Mouse (Mus musculus) right cerebral cortex, adult 18-20 months (tissue): Measurements from ENCODE around the gene Rchy1.
"Not testable (repeated sequence)": the region's sequence is repeated elsewhere in the genome, so short reads cannot be mapped to it uniquely, and the experiment has no call there.

Experiments
- DNase-seq: peaks from one replicate; pipeline ENCODE4 v3.0.0; 2022; ENCODE audit warnings: mixed read lengths

The Rchy1 gene

DNA sequence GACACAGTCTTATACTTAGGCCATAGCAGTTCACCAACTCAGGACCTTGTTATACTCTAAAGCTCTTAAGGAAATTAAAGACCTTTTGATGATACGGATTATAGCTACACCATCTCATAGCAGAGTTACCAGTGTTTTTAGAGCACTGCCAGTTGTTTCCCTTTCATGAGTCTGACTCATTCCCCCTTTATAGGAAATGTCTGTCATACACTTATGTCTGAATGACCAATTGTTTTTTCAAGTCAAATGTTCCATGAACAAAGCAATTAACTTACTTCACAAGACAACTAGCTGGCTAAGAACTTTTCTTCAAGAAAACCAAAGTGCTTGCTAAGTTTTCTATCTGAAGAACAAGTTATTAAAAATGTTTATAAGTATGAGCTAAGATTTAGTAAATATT, 2.9 kb downstream of the Rchy1 start:
- no peak for DNase-seq

DNA sequence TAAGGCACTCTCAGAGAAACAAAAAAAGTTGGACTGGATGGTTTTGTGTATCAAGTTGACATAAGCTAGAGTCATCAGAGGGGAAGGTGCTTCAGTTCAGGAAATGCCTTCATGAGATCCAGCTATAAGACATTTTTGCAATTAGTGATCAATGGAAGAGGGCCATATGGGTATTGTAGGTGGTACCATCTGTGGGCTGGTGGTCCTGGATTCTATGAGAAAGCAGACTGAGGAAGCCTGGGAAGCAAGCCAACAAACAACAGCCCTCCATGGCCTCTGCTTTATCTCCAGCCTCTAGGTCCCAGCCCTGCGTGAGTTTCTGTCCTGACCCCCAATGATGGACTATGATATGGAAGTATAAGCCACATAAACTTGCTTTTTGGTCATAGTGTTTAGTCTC, 3.8 kb downstream of the Rchy1 start:
- DNase-seq, result no peak

DNA sequence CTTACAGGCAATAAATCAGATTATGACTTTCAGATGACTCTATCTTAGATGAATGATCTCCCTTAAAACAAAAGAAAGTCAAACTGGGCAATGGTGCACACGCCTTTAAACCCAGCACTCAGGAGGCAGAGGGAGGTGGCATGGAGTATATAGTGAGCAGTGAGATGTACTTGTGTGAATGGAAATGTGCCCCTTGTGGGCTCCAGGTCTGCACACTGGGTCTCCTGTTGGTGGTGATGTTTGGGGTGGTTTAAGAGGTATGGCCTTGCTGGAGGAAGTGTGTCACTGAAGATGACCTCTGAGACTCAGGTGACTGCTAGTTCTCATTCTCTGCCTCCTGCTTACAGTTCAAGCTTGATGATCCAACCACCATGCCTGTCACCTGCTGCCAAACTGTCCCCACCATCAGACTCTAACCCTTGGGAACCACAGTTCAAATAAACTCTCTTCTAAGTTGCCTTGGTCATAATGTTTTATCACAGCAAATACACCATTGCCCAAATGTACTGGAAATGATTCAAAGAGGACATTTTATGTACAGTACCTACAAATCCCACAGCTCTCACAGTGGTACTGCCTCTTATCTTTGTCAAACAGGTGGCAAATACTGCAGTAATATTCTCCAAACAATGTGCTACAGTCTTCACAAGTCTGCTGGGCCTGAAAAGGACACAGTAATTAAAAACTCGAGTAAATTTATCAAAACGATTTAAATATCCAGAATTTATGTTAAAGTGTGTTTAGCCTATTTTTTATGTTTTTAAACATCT, 5.7 kb downstream of the Rchy1 start:
- no peak for DNase-seq

DNA sequence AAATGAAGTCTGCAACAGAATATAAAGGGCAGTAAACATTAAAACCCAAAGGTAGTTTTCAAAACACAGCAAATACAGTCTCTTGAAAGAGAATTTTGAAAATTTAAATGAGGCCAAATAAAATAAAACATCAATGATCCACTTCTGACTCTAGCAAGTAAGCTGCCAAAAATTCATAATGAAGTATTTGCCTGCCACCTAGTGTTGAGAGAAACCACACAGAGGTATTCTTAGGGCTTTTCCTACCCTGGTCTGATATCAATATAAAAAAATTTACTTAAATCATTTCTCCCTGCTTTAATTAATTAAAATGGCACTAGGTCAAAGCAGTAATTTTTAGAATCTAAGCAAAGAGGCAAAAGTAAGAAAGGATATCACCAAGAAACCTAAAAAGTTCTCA, 11.5 kb downstream of the Rchy1 start:
- no peak for DNase-seq

DNA sequence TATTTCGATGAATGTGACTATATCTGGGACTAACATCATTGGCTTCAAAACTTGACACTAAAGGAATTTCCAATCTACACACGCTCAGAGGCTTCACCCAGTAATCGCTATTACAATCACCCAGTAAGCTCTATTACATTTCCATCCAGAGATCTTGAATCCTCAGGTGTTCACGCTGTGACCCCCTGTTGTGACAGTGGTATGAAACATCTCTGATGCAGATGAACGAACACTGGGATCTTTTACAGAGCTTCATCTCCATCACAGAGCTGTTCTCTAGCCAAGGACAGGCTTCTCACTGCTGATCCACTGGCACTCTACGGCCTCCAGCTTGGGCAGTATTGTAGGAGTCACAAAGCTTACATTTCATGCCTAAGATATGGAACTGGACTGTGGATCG, 13.4 kb downstream of the Rchy1 start:
- no peak for DNase-seq

DNA sequence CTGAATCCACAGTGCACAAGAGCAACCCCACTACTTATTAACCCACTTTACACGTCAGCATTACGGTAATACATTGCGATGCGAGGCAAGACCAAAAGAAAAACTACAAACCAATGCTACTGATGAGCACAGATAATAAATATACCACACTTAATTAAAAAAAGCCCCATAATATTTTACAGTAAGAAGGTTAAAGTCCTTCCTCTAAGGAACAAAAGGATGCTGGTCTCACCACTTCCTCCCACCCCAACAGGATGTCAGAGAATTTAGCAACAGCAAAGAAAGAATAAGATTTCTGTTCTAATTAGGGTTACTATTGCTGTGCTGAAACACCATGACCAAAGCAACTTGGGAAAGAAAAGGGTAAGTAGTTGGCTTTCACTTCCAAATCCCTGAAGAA, 15.9 kb downstream of the Rchy1 start:
- DNase-seq, result no peak

DNA sequence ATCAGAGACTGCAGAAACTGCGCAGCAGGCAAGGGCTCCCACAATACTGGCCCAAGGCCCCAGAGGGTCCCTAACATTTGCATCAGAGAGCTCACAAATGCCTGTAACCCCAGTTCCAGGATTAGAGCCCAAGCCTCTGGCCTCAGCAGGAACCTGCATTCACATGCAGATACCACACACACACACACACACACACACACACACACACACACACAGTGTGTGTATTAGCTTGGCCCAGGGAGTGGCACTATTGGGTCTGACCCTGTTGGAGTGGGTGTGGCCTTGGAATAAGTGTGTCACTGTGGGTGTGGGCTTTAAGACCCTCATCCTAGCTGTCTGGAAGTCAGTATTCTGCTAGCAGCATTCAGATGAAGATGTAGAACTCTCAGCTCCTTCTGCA, 17.3 kb downstream of the Rchy1 start:
- not testable (repeated sequence) for DNase-seq

DNA sequence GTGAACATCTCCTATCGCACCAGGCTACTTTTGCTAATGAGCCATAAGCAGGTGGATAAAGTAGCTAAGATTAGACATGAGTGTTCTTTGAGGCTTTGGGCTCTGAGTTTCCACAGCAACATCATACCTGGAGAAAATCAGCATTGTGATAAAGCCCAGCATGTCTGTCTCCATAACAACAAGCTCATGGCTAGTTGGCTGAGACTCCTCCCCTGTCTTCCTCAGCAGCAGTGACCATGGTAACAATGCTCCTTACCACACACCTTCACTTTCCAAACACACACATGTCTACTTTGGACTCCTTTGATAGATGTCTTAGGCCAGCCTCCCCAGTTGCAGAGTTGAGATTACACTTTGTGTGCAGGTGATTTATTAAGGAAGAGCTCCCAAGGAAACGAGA, 49.6 kb downstream of the Rchy1 start:
- DNase-seq, result no peak

DNA sequence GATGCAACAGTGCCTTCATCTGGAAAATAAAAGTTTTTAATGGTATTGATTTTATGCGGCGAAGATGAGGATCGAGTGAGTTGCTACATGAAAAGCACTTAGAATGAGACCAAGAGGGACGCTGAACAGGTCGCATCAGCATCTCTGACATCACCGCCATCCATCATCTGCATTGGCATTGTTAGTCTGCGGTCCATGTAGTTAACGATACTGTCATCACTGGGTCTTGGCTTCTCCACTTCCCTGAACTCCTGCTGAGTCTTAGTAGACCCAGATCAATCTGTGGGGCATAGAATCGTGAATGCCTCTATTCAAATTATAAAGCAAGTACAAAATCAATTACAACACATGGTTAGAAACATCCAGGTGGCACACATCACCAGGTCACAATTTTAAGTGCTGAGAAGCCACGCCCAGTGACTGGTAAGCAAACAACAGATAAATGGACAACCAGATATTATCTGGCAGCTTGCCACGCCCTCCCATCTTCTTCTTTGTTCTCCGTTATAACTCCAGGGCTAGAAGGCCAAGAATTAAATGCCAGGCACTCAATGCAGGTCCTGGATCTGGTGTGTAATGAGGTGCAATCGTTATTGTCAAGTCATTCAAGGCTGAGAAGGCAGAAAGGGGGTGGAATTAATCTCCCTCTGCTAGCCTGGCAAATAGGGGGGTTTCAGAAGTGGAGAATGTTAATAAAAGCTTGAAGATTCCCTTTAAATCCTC, 51.3 kb downstream of the Rchy1 start:
- no peak for DNase-seq

DNA sequence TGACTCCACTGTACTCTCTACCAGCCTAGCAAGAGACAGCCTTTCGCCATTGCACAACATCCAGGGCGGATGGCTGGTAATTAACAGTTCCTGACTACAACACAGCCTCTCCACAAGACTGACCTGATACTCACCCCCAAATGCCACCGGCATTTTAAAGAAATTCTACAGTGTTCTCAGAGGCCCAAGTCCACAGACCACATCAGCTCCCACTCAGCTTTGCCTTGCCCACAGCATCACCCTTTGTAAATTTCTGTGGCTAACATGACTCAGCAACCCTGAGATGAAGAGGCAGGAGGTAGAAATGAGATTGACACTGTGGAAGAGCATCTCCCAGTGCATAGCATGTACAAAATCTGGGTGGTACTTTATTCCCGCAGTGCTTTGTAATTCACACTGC, 52.3 kb downstream of the Rchy1 start:
- DNase-seq, result no peak

DNA sequence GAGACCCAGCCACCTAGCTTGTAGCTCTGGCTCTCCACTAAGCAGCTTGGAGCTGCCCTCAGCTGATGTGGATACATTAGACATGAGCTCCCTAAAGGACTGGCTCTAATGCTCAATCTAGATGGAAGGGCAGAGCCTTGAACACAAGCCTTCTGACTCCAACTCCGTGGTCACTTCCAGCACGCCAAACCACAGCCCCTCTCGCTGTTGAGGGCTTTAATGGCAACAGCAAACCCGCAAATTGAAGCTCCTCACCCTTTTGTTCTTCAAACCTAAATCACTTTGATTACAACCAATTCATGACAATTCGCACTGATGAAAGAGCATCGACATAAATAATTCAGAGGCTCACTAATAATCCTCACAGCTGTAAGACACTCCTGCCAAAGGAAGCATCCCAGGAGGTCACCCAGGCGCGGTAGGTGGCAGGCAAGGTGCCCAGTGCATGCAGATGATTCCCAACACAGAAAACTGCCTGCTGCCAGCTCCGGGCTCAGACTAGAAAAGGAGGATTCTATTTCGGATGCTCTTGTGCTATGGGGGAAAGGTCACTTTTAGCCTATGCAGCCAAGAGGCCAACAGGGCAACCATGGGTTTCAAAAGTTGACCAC, 53.8 kb downstream of the Rchy1 start:
- no peak for DNase-seq
